ENCODE assay signal across 22 mouse cellular contexts in the genomic region with DNA sequence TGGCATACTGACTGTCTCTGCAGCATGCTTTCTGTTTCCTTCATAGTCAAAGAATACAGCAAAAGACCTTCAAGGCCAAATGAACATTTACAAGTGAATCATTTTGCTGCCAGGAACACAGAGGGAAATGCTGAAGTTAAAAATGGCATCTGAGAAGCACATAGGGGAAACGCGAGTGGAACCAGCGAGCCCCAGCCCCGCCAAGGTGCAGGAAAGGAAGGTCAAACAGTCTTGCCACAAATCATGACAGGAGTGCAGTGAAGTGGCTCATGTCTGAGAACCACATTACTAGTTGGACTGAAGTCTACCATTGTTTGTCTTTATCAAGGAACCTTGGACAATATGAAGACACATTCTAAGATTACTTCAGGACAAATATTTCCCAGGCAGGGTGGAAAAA. TPM values are rescaled to one million over a fixed set of nuclear protein-coding genes. Genes with fewer than 3 reads are reported as not detected.
A peak's percentile ranks its signal among the peaks of the same experiment; 100 is the strongest.
DNase-seq lines count a peak whose midpoint lies in the region; ATAC-seq and TF ChIP-seq lines count a peak whose summit lies in the region.
"Had no signal": no experiment of that assay in that cellular context is flagged by ENCODE, and none has a peak within 500 bp of the region (broad histone marks: within the 10 kb centered on the region; RNA-seq: fewer than 3 reads in every experiment).

No protein-coding gene starts in this region.

- ATAC-seq in kidney, embryonic 16.5 days (ENCODE audit: low FRiP score, low TSS enrichment), result no peak
- ATAC-seq: forebrain, embryonic 14.5 days; hindbrain, postnatal 0 days; midbrain, embryonic 16.5 days; Patski had no signal

- no peak overlapping the region for H3K9ac ChIP-seq in kidney, embryonic 16.5 days (replicated peaks; ENCODE audit: low read length)
- H3K9ac ChIP-seq: heart, embryonic 12.5 days had no signal

- no peak for TF ChIP-seq CTCF in kidney, adult 2 months (conservative IDR thresholded peaks at IDR 0.05; ENCODE audit: insufficient read depth, insufficient read length, low read depth, low read length)

- DNase-seq in kidney, adult 2 months, result peak; percentile 76
- DNase-seq in ZHBTc4 (ENCODE audit: low read depth, low spot score), result peak; percentile 6
- peak; percentile 42 for DNase-seq in brain, adult 2 months (ENCODE audit: low read depth, low spot score)
- DNase-seq in kidney, postnatal 36 days, result peak; percentile 42 to 65
- no peak for DNase-seq in urinary bladder, postnatal 36 days (ENCODE audit: low spot score in 2 of 2)
- no peak for DNase-seq in gastrocnemius, postnatal 4 days (ENCODE audit: low spot score in 2 of 2)
- DNase-seq: B cell, adult 2 months; cerebellum, adult 18-20 months; cerebellum, postnatal 36 days; gastrocnemius, postnatal 36 days; heart, postnatal 36 days; lung, adult 2 months; lung, postnatal 4 days; spleen, adult 18-20 months had no signal

- no peak overlapping the region for H3K27ac ChIP-seq in kidney, adult 2 months (ENCODE audit: insufficient read depth, low read depth, low read length)
- H3K27ac ChIP-seq in kidney, embryonic 16.5 days (ENCODE audit: low read length), result no peak overlapping the region
- H3K27ac ChIP-seq: embryonic facial prominence, embryonic 10.5 days; hindbrain, postnatal 0 days had no signal

- no peaks in the 10 kb centered on the region for H3K27me3 ChIP-seq in kidney, adult 2 months (replicated peaks; ENCODE audit: control insufficient read depth, insufficient read depth, low read length)
- no peaks in the 10 kb centered on the region for H3K27me3 ChIP-seq in kidney, embryonic 16.5 days (ENCODE audit: insufficient read depth, low read length)
- H3K27me3 ChIP-seq: heart, embryonic 12.5 days; Patski had no signal

- no peaks in the 10 kb centered on the region for H3K9me3 ChIP-seq in kidney, embryonic 16.5 days (ENCODE audit: low read length)
- H3K9me3 ChIP-seq: embryonic facial prominence, embryonic 10.5 days; heart, embryonic 12.5 days had no signal

- H3K36me3 ChIP-seq in kidney, adult 2 months (ENCODE audit: control insufficient read depth, insufficient read depth, low read length), result no peaks in the 10 kb centered on the region
- no peaks in the 10 kb centered on the region for H3K36me3 ChIP-seq in kidney, embryonic 16.5 days (ENCODE audit: insufficient read depth, low read length)
- H3K36me3 ChIP-seq: embryonic facial prominence, embryonic 10.5 days; heart, embryonic 12.5 days had no signal

- no peak overlapping the region for H3K4me3 ChIP-seq in kidney, adult 2 months (ENCODE audit: insufficient read depth, low read depth, low read length)
- no peak overlapping the region for H3K4me3 ChIP-seq in kidney, embryonic 16.5 days (ENCODE audit: low read length)
- H3K4me3 ChIP-seq: embryonic facial prominence, embryonic 10.5 days; erythroblast, embryonic 14.5 days; heart, embryonic 12.5 days had no signal

- no peaks in the 10 kb centered on the region for H3K4me1 ChIP-seq in kidney, adult 2 months (ENCODE audit: control insufficient read depth, insufficient read depth, low read length)
- H3K4me1 ChIP-seq in kidney, embryonic 16.5 days (ENCODE audit: insufficient read depth, low read length), result no peaks in the 10 kb centered on the region
- H3K4me1 ChIP-seq: embryonic facial prominence, embryonic 10.5 days; heart, embryonic 12.5 days had no signal

- TF ChIP-seq POLR2A in kidney, adult 2 months (IDR thresholded peaks at IDR 0.05; ENCODE audit: low read depth, low read length), result no peak

- WGBS in kidney, adult 2 months, result 28% methylated on average over 4 of the region's 4 CpGs
- 12% methylated on average over 4 of the region's 4 CpGs for WGBS in kidney, embryonic 16.5 days

- no peak overlapping the region for H3K4me2 ChIP-seq in kidney, embryonic 16.5 days (replicated peaks; ENCODE audit: low read depth, low read length)
- H3K4me2 ChIP-seq: heart, embryonic 12.5 days had no signal

RNA-seq across cellular contexts. Expression of gene Zc3h12c, which starts 49.3 kb away (rescaled TPM):
- 6.0 and 6.3 TPM in 2 replicates for polyA plus RNA-seq in kidney, adult 2 months (2012; rRNA removed)
- 3.0 and 3.4 TPM in 2 replicates for polyA plus RNA-seq in kidney, embryonic 16.5 days (2015; fragmentation: Nextera tagmentation; extraction: Ambion mirVana)
- 10 to 100 TPM in 1 of 2 experiments, 1 to 10 TPM in 1; 9.6 to 10.6 TPM for total RNA-seq in gastrocnemius, postnatal 4 days (2021)
- polyA plus RNA-seq: erythroblast, embryonic 14.5 days had no signal

Comparison
In these comparisons a context has a peak if more than half of its experiments do, and no peak if none do; other contexts are left out.
1. DNase-seq: peak in kidney, adult 2 months (single experiment), ZHBTc4 (single experiment), brain, adult 2 months (single experiment) and kidney, postnatal 36 days (2 of 2); none in urinary bladder, postnatal 36 days (0 of 2) and gastrocnemius, postnatal 4 days (0 of 2).